Mouse (Mus musculus) neural tube, embryonic 11.5 days (tissue): ENCODE measurements around the gene Stxbp1. TPM values are rescaled to one million over a fixed set of nuclear protein-coding genes. Genes with fewer than 3 reads are reported as not detected.

Experiments used
- ATAC-seq: fragments of 200-750 bp; cut with Nextera tagmentation; 2 replicates; pipeline ENCODE4 v1.8.0; 2017; ENCODE audit warnings: moderate number of reproducible peaks, mild to moderate bottlenecking, moderate TSS enrichment, moderate library complexity; ENCODE audit not compliant: insufficient read depth, low FRiP score, low TSS enrichment
- DNase-seq: peaks from one replicate; pipeline ENCODE4 v3.0.0-alpha.2; 2015; ENCODE audit warnings: low spot score
- H3K27ac ChIP-seq: fragments of 300-500 bp; sonication (generic); 2 replicates; pipeline ENCODE4 v1.5.1; 2014; ENCODE audit warnings: low read depth, mild to moderate bottlenecking, low read length
- H3K27me3 ChIP-seq: fragments of 300-500 bp; sonication (generic); 2 replicates; pipeline ENCODE4 v1.6.1; 2014; ENCODE audit warnings: mild to moderate bottlenecking, low read length, mixed read lengths; ENCODE audit not compliant: control insufficient read depth, insufficient read depth
- H3K36me3 ChIP-seq: fragments of 300-500 bp; sonication (generic); 2 replicates; pipeline ENCODE4 v1.6.1; 2014; ENCODE audit warnings: mild to moderate bottlenecking, low read length, moderate library complexity, mixed read lengths; ENCODE audit not compliant: control insufficient read depth, insufficient read depth
- H3K4me1 ChIP-seq: fragments of 300-500 bp; sonication (generic); 2 replicates; pipeline ENCODE4 v1.6.1; 2014; ENCODE audit warnings: low read length, mixed read lengths; ENCODE audit not compliant: control insufficient read depth, insufficient read depth
- H3K4me2 ChIP-seq: fragments of 300-500 bp; sonication (generic); 2 replicates; pipeline ENCODE4 v1.6.1; 2014; ENCODE audit warnings: low read depth, mild to moderate bottlenecking, moderate library complexity
- H3K4me3 ChIP-seq: fragments of 300-500 bp; sonication (generic); 2 replicates; pipeline ENCODE4 v1.5.1; 2014; ENCODE audit warnings: low read depth, low read length
- H3K9ac ChIP-seq: fragments of 300-500 bp; sonication (generic); 2 replicates; pipeline ENCODE4 v1.6.1; 2014; ENCODE audit warnings: mild to moderate bottlenecking, low read length
- H3K9me3 ChIP-seq: fragments of 300-500 bp; sonication (generic); 2 replicates; pipeline ENCODE4 v1.6.1; 2016; ENCODE audit warnings: low read length; ENCODE audit not compliant: control insufficient read depth
- WGBS: fragments of 180-500 bp; shearing (Covaris S2); extraction: QIAGEN DNeasy Blood & Tissue Kit; methylation state at CpG from one replicate; pipeline ENCODE4 v1.1.7; 2014; 5-methylcytosine and 5-hydroxymethylcytosine counted together
- polyA plus RNA-seq: library from polyadenylated mRNA; unstranded; fragments of >200 nt; fragmentation: Nextera tagmentation; extraction: Ambion mirVana; gene quantifications from 2 replicates; pipeline ENCODE4 v1.2.1, GENCODE M21; 2014

Gene Stxbp1
- polyA plus RNA-seq, 1 experiment from 2014 or later = 89.9 TPM

GRCm38 (mm10) chr2:32876490-32877302, 29.7 kb upstream of the Stxbp1 start:
- DNase-seq (no peak), ATAC-seq (peak; percentile 33)
- Histone ChIP-seq H3K9me3 (no peaks in the 10 kb centered on the region), H3K4me2 (peak overlapping the region; percentile 89), H3K36me3 (no peaks in the 10 kb centered on the region), H3K4me1 (peaks cover 33% of the 10 kb centered on the region), H3K9ac (peak overlapping the region; percentile 98), H3K4me3 (peak overlapping the region; percentile 85), H3K27ac (no peak overlapping the region), H3K27me3 (no peaks in the 10 kb centered on the region)
- WGBS = 2% methylated on average over 20 of the region's 20 CpGs

- DNase-seq = peak; percentile 93
- H3K36me3 ChIP-seq = no peaks in the 10 kb centered on the region
- H3K4me1 ChIP-seq = peaks cover 27% of the 10 kb centered on the region
- under 1% methylated on average over 60 of the region's 68 CpGs for WGBS
- H3K9ac ChIP-seq = peak within 1 kb of the TSS; percentile 98
- no peaks in the 10 kb centered on the region for H3K9me3 ChIP-seq
- H3K27ac ChIP-seq = peak within 1 kb of the TSS; percentile 89
- peak; percentile 91 for ATAC-seq
- no peaks in the 10 kb centered on the region for H3K27me3 ChIP-seq
- peak within 1 kb of the TSS; percentile 85 for H3K4me3 ChIP-seq
- peak within 1 kb of the TSS; percentile 89 for H3K4me2 ChIP-seq
These were observed 28.8 kb upstream of the Stxbp1 start, which contains the start of gene Fam129b for GRCm38 (mm10) chr2:32875675-32876489. TSS of gene Fam129b (plus strand) at chr2:32876114.

- peaks cover 25% of the 10 kb centered on the region for H3K4me1 ChIP-seq
- no peaks in the 10 kb centered on the region for H3K27me3 ChIP-seq
- H3K9me3 ChIP-seq = no peaks in the 10 kb centered on the region
- no peaks in the 10 kb centered on the region for H3K36me3 ChIP-seq
- H3K4me3 ChIP-seq = peak overlapping the region; percentile 85
- no peak for DNase-seq
- peak overlapping the region; percentile 89 for H3K27ac ChIP-seq
- H3K4me2 ChIP-seq = peak overlapping the region; percentile 89
- 19% methylated on average over 15 of the region's 15 CpGs for WGBS
- peak; percentile 14; the same call in 1 of the 2 replicates for ATAC-seq
- H3K9ac ChIP-seq = peak overlapping the region; percentile 98
These were observed 28.1 kb upstream of the Stxbp1 start for GRCm38 (mm10) chr2:32874951-32875674.

GRCm38 (mm10) chr2:32874070-32874469, 27.0 kb upstream of the Stxbp1 start:
- Histone ChIP-seq H3K4me1 (peaks cover 25% of the 10 kb centered on the region), H3K36me3 (no peaks in the 10 kb centered on the region), H3K9ac (no peak overlapping the region), H3K9me3 (no peaks in the 10 kb centered on the region), H3K4me2 (no peak overlapping the region), H3K27me3 (no peaks in the 10 kb centered on the region), H3K4me3 (no peak overlapping the region), H3K27ac (no peak overlapping the region)
- WGBS = 78% methylated on average over 3 of the region's 3 CpGs
- no peak for DNase-seq
- no peak for ATAC-seq

- no peaks in the 10 kb centered on the region for H3K9me3 ChIP-seq
- WGBS = 49% methylated on average over 8 of the region's 8 CpGs
- ATAC-seq = no peak
These were observed 23.4 kb upstream of the Stxbp1 start for GRCm38 (mm10) chr2:32870275-32871100.

GRCm38 (mm10) chr2:32869721-32870274, 22.8 kb upstream of the Stxbp1 start:
- no peak for DNase-seq
- no peak for ATAC-seq
- Histone ChIP-seq H3K27ac (no peak overlapping the region), H3K4me1 (peaks cover 4% of the 10 kb centered on the region), H3K27me3 (no peaks in the 10 kb centered on the region), H3K4me3 (no peak overlapping the region), H3K9ac (no peak overlapping the region), H3K36me3 (no peaks in the 10 kb centered on the region), H3K4me2 (no peak overlapping the region), H3K9me3 (no peaks in the 10 kb centered on the region)
- 59% methylated on average over 6 of the region's 6 CpGs for WGBS

More at GRCm38 (mm10) chr2:32870275-32871100, 23.4 kb upstream of the Stxbp1 start:
- no peak overlapping the region for H3K4me2 ChIP-seq
- H3K9ac ChIP-seq = no peak overlapping the region
- no peaks in the 10 kb centered on the region for H3K36me3 ChIP-seq
- no peak overlapping the region for H3K27ac ChIP-seq
- H3K4me1 ChIP-seq = peaks cover 9% of the 10 kb centered on the region
- DNase-seq = no peak
- H3K4me3 ChIP-seq = no peak overlapping the region
- no peaks in the 10 kb centered on the region for H3K27me3 ChIP-seq

- Histone ChIP-seq H3K36me3 (no peaks in the 10 kb centered on the region), H3K4me1 (no peaks in the 10 kb centered on the region), H3K4me2 (no peak overlapping the region), H3K27ac (no peak overlapping the region), H3K4me3 (no peak overlapping the region), H3K9me3 (no peaks in the 10 kb centered on the region), H3K9ac (no peak overlapping the region), H3K27me3 (no peaks in the 10 kb centered on the region)
- no peak for ATAC-seq
- no peak for DNase-seq
- 85% methylated on average over 4 of the region's 4 CpGs for WGBS
These were observed 20.3 kb upstream of the Stxbp1 start for GRCm38 (mm10) chr2:32867354-32867753.
